Mouse (Mus musculus) megakaryocyte, embryonic 14.5 days (primary cell): ENCODE measurements around the gene Gm7029.

Experiments
- FLI1 ChIP-seq: IDR thresholded peaks from 2 replicates; pipeline ENCODE4 v1.6.1; 2012; ENCODE audit warnings: low read length, inconsistent platforms, mixed read lengths
- GATA1 ChIP-seq: IDR thresholded peaks from 3 replicates; pipeline ENCODE4 v1.6.1; 2012; ENCODE audit warnings: mixed read lengths, low read length, inconsistent platforms, borderline replicate concordance

GRCm38 (mm10) chr17:33920282-33921097 is 46.9 kb downstream of the Gm7029 start:
- no peak for TF ChIP-seq GATA1
- TF ChIP-seq FLI1 = no peak
